8 mouse cellular contexts compared by ENCODE assay signal in genomic region chr4:89145409-89145808, GRCm38 (mm10). TPM values are rescaled to one million over a fixed set of nuclear protein-coding genes. Genes with fewer than 3 reads are reported as not detected.
DNase-seq lines count a peak whose midpoint lies in the region; ATAC-seq and TF ChIP-seq lines count a peak whose summit lies in the region.

No protein-coding gene starts in this region.

- peaks cover 3% of the 10 kb centered on the region; the same call in 1 of the 2 replicates for H3K79me2 ChIP-seq in liver, adult 2 months (ENCODE audit: control insufficient read depth, insufficient read depth, low read length)

- peak; percentile 83 for DNase-seq in 416B (ENCODE audit: low read depth)
- DNase-seq in adrenal gland, postnatal 25 days, result peak; percentile 85
- peak; percentile 72 for DNase-seq in embryonic facial prominence, embryonic 14.5 days (ENCODE audit: low spot score)
- DNase-seq in heart, embryonic 10.5 days (ENCODE audit: low spot score), result peak; percentile 85
- DNase-seq in liver, adult 2 months (ENCODE audit: extremely low read depth, low read depth, low spot score), result peak; percentile 53
- DNase-seq in naive thymus-derived CD4-positive, alpha-beta T cell, adult 2 months (ENCODE audit: low read depth), result peak; percentile 85

- H3K4me1 ChIP-seq in embryonic facial prominence, embryonic 14.5 days (ENCODE audit: control insufficient read depth, insufficient read depth, low read length), result no peaks in the 10 kb centered on the region
- peaks cover 9% of the 10 kb centered on the region for H3K4me1 ChIP-seq in heart, embryonic 10.5 days
- peaks cover 9% of the 10 kb centered on the region; the same call in 1 of the 2 replicates for H3K4me1 ChIP-seq in kidney, embryonic 16.5 days (ENCODE audit: insufficient read depth, low read length)
- H3K4me1 ChIP-seq in liver, adult 2 months (ENCODE audit: control insufficient read depth, insufficient read depth, low read length), result peaks cover 10% of the 10 kb centered on the region
- H3K4me1 ChIP-seq in stomach, embryonic 14.5 days (ENCODE audit: control insufficient read depth, insufficient read depth, low read length), result peaks cover 2% of the 10 kb centered on the region; the same call in 1 of the 2 replicates

- H3K9ac ChIP-seq in embryonic facial prominence, embryonic 14.5 days (ENCODE audit: low read depth, low read length), result no peak overlapping the region
- H3K9ac ChIP-seq in kidney, embryonic 16.5 days (replicated peaks; ENCODE audit: low read length), result no peak overlapping the region
- H3K9ac ChIP-seq in liver, adult 2 months (ENCODE audit: low read depth, low read length), result no peak overlapping the region
- H3K9ac ChIP-seq in stomach, embryonic 14.5 days (replicated peaks; ENCODE audit: low read depth, low read length), result no peak overlapping the region

- peak; percentile 74; the same call in 1 of the 2 replicates for ATAC-seq in embryonic facial prominence, embryonic 14.5 days (ENCODE audit: low read depth)
- ATAC-seq in kidney, embryonic 16.5 days (ENCODE audit: low FRiP score, low TSS enrichment), result peak; percentile 72; the same call in 1 of the 2 replicates
- peak; percentile 70; the same call in 1 of the 2 replicates for ATAC-seq in stomach, embryonic 14.5 days (ENCODE audit: insufficient number of reproducible peaks, insufficient read depth, low FRiP score, low read depth)

- peak; percentile 98 for TF ChIP-seq CTCF in liver, adult 2 months (IDR thresholded peaks at IDR 0.05; ENCODE audit: low read depth, low read length)

- H3K4me3 ChIP-seq in embryonic facial prominence, embryonic 14.5 days (ENCODE audit: low read depth, low read length), result no peak overlapping the region
- no peak overlapping the region for H3K4me3 ChIP-seq in heart, embryonic 10.5 days
- no peak overlapping the region for H3K4me3 ChIP-seq in kidney, embryonic 16.5 days (ENCODE audit: low read length)
- H3K4me3 ChIP-seq in liver, adult 2 months (ENCODE audit: insufficient read depth, low read depth, low read length), result no peak overlapping the region
- H3K4me3 ChIP-seq in stomach, embryonic 14.5 days (ENCODE audit: low read depth, low read length), result no peak overlapping the region

- no peak for TF ChIP-seq POLR2A in liver, adult 2 months (IDR thresholded peaks at IDR 0.05; ENCODE audit: extremely low read depth, insufficient read depth, low read length)

- no peaks in the 10 kb centered on the region for H3K27me3 ChIP-seq in embryonic facial prominence, embryonic 14.5 days (replicated peaks; ENCODE audit: control insufficient read depth, insufficient read depth, low read length)
- H3K27me3 ChIP-seq in heart, embryonic 10.5 days (ENCODE audit: insufficient read depth, poor library complexity, severe bottlenecking), result no peaks in the 10 kb centered on the region
- no peaks in the 10 kb centered on the region for H3K27me3 ChIP-seq in kidney, embryonic 16.5 days (ENCODE audit: insufficient read depth, low read length)
- no peaks in the 10 kb centered on the region for H3K27me3 ChIP-seq in liver, adult 2 months (ENCODE audit: control insufficient read depth, insufficient read depth, low read length)
- no peaks in the 10 kb centered on the region for H3K27me3 ChIP-seq in stomach, embryonic 14.5 days (ENCODE audit: control insufficient read depth, insufficient read depth, low read length)

- H3K9me3 ChIP-seq in embryonic facial prominence, embryonic 14.5 days (ENCODE audit: control insufficient read depth, low read length), result no peaks in the 10 kb centered on the region
- H3K9me3 ChIP-seq in heart, embryonic 10.5 days, result no peaks in the 10 kb centered on the region
- no peaks in the 10 kb centered on the region for H3K9me3 ChIP-seq in kidney, embryonic 16.5 days (ENCODE audit: low read length)
- no peaks in the 10 kb centered on the region for H3K9me3 ChIP-seq in stomach, embryonic 14.5 days (ENCODE audit: control insufficient read depth, low read depth, low read length)

- 39% methylated on average over 6 of the region's 6 CpGs for WGBS in embryonic facial prominence, embryonic 14.5 days
- 44% methylated on average over 6 of the region's 6 CpGs for WGBS in heart, embryonic 10.5 days
- 43% methylated on average over 6 of the region's 6 CpGs for WGBS in kidney, embryonic 16.5 days
- WGBS in liver, adult 2 months, result 39% methylated on average over 6 of the region's 6 CpGs
- 45% methylated on average over 6 of the region's 6 CpGs for WGBS in stomach, embryonic 14.5 days

- peaks cover 21% of the 10 kb centered on the region for H3K36me3 ChIP-seq in embryonic facial prominence, embryonic 14.5 days (ENCODE audit: control insufficient read depth, insufficient read depth, low read length)
- H3K36me3 ChIP-seq in heart, embryonic 10.5 days, result peaks cover 28% of the 10 kb centered on the region
- H3K36me3 ChIP-seq in kidney, embryonic 16.5 days (ENCODE audit: insufficient read depth, low read length), result peaks cover 23% of the 10 kb centered on the region
- peaks cover 2% of the 10 kb centered on the region; the same call in 1 of the 2 replicates for H3K36me3 ChIP-seq in liver, adult 2 months (ENCODE audit: control insufficient read depth, insufficient read depth, low read length)
- peaks cover 12% of the 10 kb centered on the region for H3K36me3 ChIP-seq in stomach, embryonic 14.5 days (ENCODE audit: control insufficient read depth, insufficient read depth, low read length)

- H3K27ac ChIP-seq in embryonic facial prominence, embryonic 14.5 days (replicated peaks; ENCODE audit: low read depth, low read length), result no peak overlapping the region
- H3K27ac ChIP-seq in heart, embryonic 10.5 days, result no peak overlapping the region
- H3K27ac ChIP-seq in kidney, embryonic 16.5 days (ENCODE audit: low read length), result no peak overlapping the region
- no peak overlapping the region for H3K27ac ChIP-seq in liver, adult 2 months (replicated peaks; ENCODE audit: insufficient read depth, low read depth, low read length)
- H3K27ac ChIP-seq in stomach, embryonic 14.5 days (ENCODE audit: low read length), result no peak overlapping the region

- H3K4me2 ChIP-seq in embryonic facial prominence, embryonic 14.5 days (ENCODE audit: low read depth, low read length), result no peak overlapping the region
- no peak overlapping the region for H3K4me2 ChIP-seq in kidney, embryonic 16.5 days (replicated peaks; ENCODE audit: low read depth, low read length)
- H3K4me2 ChIP-seq in stomach, embryonic 14.5 days (replicated peaks; ENCODE audit: low read depth, low read length), result no peak overlapping the region

RNA-seq across cellular contexts. Expression of gene Mtap, which starts 8.5 kb away (rescaled TPM):
- 40.4 and 45.4 TPM in 2 replicates for total RNA-seq in adrenal gland, postnatal 25 days (2021)
- 65.9 and 75.8 TPM in 2 replicates for polyA plus RNA-seq in embryonic facial prominence, embryonic 14.5 days (2014; fragmentation: Nextera tagmentation; extraction: Ambion mirVana)
- 80.2 and 95.0 TPM in 2 replicates for polyA plus RNA-seq in heart, embryonic 10.5 days (2016; fragmentation: Nextera tagmentation; extraction: Ambion mirVana)
- polyA plus RNA-seq in kidney, embryonic 16.5 days (2015; fragmentation: Nextera tagmentation; extraction: Ambion mirVana), result 72.0 and 73.3 TPM in 2 replicates
- 8.4 and 9.1 TPM in 2 replicates for total RNA-seq in liver, adult 2 months (2014; rRNA removed)
- 3.9 and 7.6 TPM in 2 replicates for polyA plus RNA-seq in liver, adult 2 months (2012; rRNA removed)
- 73.0 and 74.6 TPM in 2 replicates for polyA plus RNA-seq in stomach, embryonic 14.5 days (2014; fragmentation: Nextera tagmentation; extraction: Ambion mirVana)
